Mouse (Mus musculus) c-Kit-positive CD71-negative TER-119-negative erythroid progenitor cells, embryonic 14.5 days (primary cell): ENCODE measurements around the gene Mfsd6l.

Experiments used
- DNase-seq: peaks from one replicate; pipeline ENCODE4 v3.0.0-alpha.2; 2013; ENCODE audit warnings: low read depth

The Mfsd6l gene

DNA sequence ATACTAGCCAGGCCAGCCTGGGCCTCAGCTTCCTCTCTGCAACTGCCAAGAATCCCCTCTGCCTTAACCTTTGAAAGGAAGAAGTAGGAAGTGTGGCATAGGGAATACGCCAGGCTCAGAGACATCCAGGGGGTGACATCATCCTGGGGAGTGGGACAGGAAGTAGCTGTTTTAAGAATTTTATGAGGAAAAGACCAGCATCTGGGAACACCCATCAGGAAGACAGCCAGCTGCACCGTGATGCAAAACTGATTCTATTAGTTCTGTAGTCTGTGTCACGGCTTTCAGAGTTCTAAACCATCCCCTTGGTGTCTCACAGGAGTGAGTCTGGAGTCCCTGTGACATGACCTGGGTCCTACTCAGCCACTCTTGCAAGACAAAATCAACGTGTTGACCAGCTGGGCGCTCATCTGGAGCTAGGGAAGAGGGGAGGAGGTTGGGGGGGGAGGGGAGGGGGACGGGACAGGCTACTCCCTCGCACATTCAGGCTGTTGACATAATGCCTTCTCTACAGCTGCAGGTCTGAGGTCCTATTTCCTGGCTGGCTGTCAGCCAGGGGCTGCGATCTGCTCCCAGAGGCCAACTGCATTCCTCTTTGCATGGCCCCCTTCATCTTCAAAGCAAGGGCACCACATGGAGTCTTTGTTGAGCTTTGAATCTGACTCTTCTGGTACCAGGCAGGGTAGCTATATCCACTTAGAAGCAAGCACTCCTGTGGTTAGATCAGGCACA lies 46.4 kb downstream of the Mfsd6l start:
- DNase-seq: no peak

GRCm38 (mm10) chr11:68607046-68607445 lies 51.1 kb downstream of the Mfsd6l start:
- DNase-seq: no peak
